Mouse (Mus musculus) bone marrow, adult 2 months (tissue): Measurements from ENCODE around the gene Tasp1. TPM values are rescaled to one million over a fixed set of nuclear protein-coding genes. Genes with fewer than 3 reads are reported as not detected.

Experiments used
- H3K27ac ChIP-seq: fragments of 200-500 bp; 2 replicates; pipeline ENCODE4 v1.5.1; 2012; ENCODE audit warnings: low read depth, mild to moderate bottlenecking, control low read depth, inconsistent platforms, low read length; ENCODE audit not compliant: control insufficient read depth, poor library complexity, insufficient read depth
- H3K4me1 ChIP-seq: fragments of 200-500 bp; 2 replicates; pipeline ENCODE4 v1.6.1; 2011; ENCODE audit warnings: low read length; ENCODE audit not compliant: control insufficient read depth, insufficient read depth
- H3K4me3 ChIP-seq: fragments of 200-500 bp; replicated peaks from 2 replicates; pipeline ENCODE3; 2011; ENCODE audit warnings: mild to moderate bottlenecking, low read depth, low read length, control low read depth; ENCODE audit not compliant: control insufficient read depth
- CTCF ChIP-seq: fragments of 200-500 bp; IDR thresholded peaks from 2 replicates; pipeline ENCODE4 v1.5.1; 2011; ENCODE audit warnings: low read length, control low read depth; ENCODE audit not compliant: control insufficient read depth, insufficient read depth
- POLR2A ChIP-seq: fragments of 200-500 bp; IDR thresholded peaks from 2 replicates; pipeline ENCODE4 v1.6.1; 2011; ENCODE audit warnings: low read depth, mild to moderate bottlenecking, control low read depth, low read length, borderline replicate concordance; ENCODE audit not compliant: control insufficient read depth
- WGBS: fragments of 180-500 bp; shearing (Covaris S2); methylation state at CpG from one replicate; pipeline ENCODE4 v1.1.7; 2018; 5-methylcytosine and 5-hydroxymethylcytosine counted together
- polyA plus RNA-seq: library from polyadenylated mRNA; stranded (reverse); fragments of >200 nt; gene quantifications from 2 replicates; pipeline ENCODE4 v1.2.4, GENCODE M21; 2011; ENCODE audit warnings: low replicate concordance; ENCODE audit not compliant: missing spikeins, insufficient read depth, insufficient read length

The Tasp1 gene
- polyA plus RNA-seq, 1 experiment: 7.1 TPM

- TF ChIP-seq POLR2A (no peak), CTCF (no peak)
- no peak overlapping the region for H3K4me3 ChIP-seq
- 69% methylated on average over 1 of the region's 1 CpGs for WGBS
- no peak overlapping the region for H3K27ac ChIP-seq
- H3K4me1 ChIP-seq: no peaks in the 10 kb centered on the region
Observed at GRCm38 (mm10) chr2:139849621-139850020, 217.0 kb downstream of the Tasp1 start.

DNA sequence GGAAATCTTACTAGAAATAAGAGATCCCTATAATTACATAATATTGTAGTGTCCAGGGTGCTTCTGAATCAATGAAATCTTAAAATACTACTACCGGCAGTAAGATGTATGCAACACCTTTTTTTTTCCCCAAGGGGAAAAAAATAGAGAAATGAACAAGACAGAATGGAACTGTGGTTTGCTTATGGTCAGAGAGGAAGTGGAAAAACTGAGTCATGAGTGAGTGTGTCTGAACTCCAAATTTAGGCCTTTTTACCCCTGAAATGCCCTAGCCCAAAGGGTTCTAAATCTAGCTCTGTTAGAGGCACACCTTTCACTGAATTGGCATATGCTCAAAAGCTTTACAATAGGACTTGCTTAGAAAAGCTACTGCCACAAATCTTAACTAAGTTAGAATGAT, 225.2 kb downstream of the Tasp1 start:
- 21% methylated on average over 1 of the region's 1 CpGs for WGBS
- Histone ChIP-seq H3K27ac (no peak overlapping the region), H3K4me1 (no peaks in the 10 kb centered on the region), H3K4me3 (no peak overlapping the region)
- no peak for TF ChIP-seq POLR2A
- TF ChIP-seq CTCF: no peak

DNA sequence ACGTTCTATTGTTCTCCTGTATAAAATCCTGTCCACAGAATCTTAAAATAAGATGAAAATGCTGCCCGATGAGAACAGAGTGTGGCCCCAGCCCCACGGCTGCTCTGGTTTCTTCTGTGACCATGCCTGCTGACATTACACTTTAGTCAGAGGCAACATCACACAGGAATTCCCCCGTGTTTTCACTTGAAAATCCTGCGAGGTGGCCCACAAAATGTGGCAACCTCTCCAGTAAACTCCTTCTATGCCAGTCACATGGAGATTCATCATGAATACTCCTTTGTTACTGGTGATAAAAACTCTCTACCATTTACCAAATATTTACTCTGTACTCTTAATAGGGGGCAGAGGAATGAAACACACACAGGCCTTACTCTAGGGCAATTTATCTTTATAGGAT, 225.7 kb downstream of the Tasp1 start:
- WGBS: 76% methylated on average over 5 of the region's 5 CpGs
- TF ChIP-seq CTCF (no peak), POLR2A (no peak)
- Histone ChIP-seq H3K4me1 (no peaks in the 10 kb centered on the region), H3K27ac (no peak overlapping the region), H3K4me3 (no peak overlapping the region)

GRCm38 (mm10) chr2:139821589-139822378, 244.8 kb downstream of the Tasp1 start:
- H3K27ac ChIP-seq: no peak overlapping the region
- 81% methylated on average over 8 of the region's 8 CpGs for WGBS
- no peak for TF ChIP-seq CTCF
- TF ChIP-seq POLR2A: no peak
- no peaks in the 10 kb centered on the region for H3K4me1 ChIP-seq
- H3K4me3 ChIP-seq: no peak overlapping the region

DNA sequence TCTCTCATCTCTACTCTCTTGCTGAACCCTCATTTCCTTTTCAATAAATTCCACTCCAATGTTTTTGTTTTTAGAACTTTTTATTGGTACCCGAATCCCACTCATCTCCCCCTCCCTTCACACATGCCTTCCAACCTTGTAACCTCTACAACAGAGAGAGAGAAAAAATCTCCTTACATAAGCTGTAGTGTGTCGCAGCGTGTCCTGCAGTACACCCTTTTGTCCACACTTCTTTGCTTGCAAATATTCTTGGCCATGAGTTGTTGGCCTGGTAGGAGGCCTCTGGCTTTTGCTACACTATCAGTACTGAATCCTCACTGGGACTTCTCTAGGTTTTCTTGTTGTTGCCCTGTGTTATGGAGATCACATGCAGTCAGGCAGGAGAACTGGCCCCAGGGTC, 249.3 kb downstream of the Tasp1 start:
- no peak overlapping the region for H3K4me3 ChIP-seq
- no peaks in the 10 kb centered on the region for H3K4me1 ChIP-seq
- no peak overlapping the region for H3K27ac ChIP-seq
- WGBS: 82% methylated on average over 3 of the region's 3 CpGs
- TF ChIP-seq CTCF: no peak
- TF ChIP-seq POLR2A: no peak

- WGBS: 79% methylated on average over 6 of the region's 6 CpGs
- Histone ChIP-seq H3K4me3 (no peak overlapping the region), H3K27ac (no peak overlapping the region), H3K4me1 (no peaks in the 10 kb centered on the region)
- TF ChIP-seq CTCF (no peak), POLR2A (no peak)
Observed at GRCm38 (mm10) chr2:139807887-139808286, 258.7 kb downstream of the Tasp1 start.

DNA sequence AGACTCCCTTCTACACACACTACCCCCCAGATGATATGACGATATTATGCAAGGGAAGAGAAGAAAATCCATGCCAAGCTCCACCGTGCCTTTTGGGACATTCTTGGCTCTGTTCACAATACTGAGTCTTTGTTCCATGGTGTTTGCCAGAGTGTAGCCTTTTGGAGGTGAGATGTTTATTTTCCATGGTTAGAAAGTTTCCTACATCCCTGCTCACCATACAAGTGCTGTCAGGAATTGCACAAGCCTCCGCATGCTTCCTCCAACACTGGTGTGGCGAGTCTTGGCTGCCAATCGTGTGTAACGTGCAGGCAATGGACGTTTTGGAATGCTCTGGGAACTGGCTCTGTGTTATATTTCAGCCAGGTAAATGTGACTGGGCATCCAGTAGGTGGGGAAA, 262.6 kb downstream of the Tasp1 start:
- no peak overlapping the region for H3K27ac ChIP-seq
- H3K4me3 ChIP-seq: no peak overlapping the region
- 73% methylated on average over 7 of the region's 7 CpGs for WGBS
- no peak for TF ChIP-seq CTCF
- TF ChIP-seq POLR2A: no peak
- no peaks in the 10 kb centered on the region for H3K4me1 ChIP-seq

DNA sequence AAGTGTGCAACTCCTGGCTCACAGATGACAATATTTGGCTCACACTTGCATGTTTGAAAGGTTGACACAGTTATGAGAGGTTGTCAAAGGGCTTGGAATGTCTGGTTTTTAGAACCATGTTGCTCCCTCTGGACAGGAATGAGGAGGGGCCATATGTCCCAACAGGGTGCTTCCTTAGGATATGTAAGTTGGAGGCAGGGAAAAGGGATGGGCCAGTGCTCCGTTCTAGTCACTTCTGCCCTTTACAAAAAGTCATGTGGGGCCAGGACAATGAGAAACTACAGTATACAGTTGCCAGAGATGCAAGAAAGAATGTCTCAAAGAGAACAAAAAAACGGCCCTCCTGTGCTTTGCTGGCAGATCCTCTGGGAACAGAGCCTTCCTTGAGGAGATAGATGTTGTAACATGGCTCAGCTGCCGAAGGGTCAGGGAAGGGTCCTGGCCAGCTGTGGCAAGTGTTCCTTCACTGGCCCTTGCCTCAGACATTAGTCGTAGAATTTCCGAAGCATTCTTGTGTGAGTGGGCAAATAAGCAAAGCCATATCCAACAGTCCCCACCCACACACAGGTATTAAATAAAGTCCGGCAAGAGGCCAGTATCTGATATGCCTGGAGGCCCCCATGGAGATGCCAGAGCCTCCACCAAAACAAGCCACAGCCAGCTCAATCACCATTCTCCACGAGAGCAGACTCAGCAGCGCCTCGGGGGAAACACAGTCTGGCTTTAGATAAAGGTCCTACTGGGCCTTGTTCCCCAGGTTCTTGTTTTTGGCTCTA, 274.1 kb downstream of the Tasp1 start:
- H3K27ac ChIP-seq: no peak overlapping the region
- WGBS: 71% methylated on average over 9 of the region's 9 CpGs

More for the DNA sequence above, 274.1 kb downstream of the Tasp1 start:
- Histone ChIP-seq H3K4me1 (no peaks in the 10 kb centered on the region), H3K4me3 (no peak overlapping the region)
- TF ChIP-seq POLR2A (no peak), CTCF (no peak)
